Comparison of ENCODE assay signal across 13 mouse cellular contexts in the genomic region with DNA sequence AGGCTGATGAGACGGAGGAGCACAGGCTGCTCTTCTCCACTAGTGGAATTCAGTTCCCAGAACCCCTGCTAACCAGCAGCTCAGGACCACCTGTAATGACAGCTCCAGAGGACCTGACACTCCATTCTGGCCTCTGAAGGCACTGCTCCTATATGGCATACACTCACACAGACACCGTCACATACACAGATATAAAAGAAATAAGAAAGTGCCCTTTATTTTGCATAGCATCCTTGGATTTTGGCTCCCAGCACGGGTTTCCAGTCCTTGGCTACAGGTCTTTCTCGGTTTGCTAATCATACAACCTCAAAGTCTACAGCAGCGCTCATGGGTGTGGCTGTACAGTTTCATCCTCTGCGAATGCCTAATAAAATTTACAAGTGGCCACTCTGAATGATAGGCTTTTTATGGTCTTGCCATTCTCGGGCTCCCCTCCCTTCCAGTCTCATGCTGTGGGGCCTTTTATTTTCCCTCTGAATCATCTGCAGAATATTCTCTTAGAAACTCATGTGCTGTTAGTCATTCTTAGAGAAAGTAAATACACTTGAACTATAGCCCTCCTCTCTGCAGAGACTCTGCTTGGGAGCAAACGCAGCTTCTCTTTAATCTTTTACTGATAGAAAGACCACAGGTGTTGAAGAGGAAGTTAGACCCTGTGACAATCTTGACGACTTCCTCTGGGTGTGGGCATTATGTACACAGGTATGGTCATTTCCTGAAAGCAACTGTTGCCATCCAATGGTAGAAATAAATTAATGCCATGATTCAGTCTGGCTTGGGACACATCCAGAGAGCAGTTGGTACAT.
DNase-seq lines count a peak whose midpoint lies in the region; ATAC-seq and TF ChIP-seq lines count a peak whose summit lies in the region.
"Had no signal": no experiment of that assay in that cellular context is flagged by ENCODE, and none has a peak within 500 bp of the region (broad histone marks: within the 10 kb centered on the region; RNA-seq: fewer than 3 reads in every experiment).

No protein-coding gene starts in this region.

- intact Hi-C loops in left cerebral cortex, adult 2 months (cut with DNase I): no loop called here

- no peak; a peak in 1 of 6 replicates for TF ChIP-seq CTCF in MEL (IDR thresholded peaks at IDR 0.05 in 2 of 3, conservative IDR thresholded peaks at IDR 0.05 in 1 of 3; ENCODE audit: control insufficient read depth in 1 of 3, insufficient read depth in 1 of 3, low read depth in 2 of 3, low read length in 3 of 3, poor library complexity in 1 of 3, severe bottlenecking in 1 of 3)
- peak; percentile 26; the same call in 1 of the 2 replicates for TF ChIP-seq CTCF in stomach, postnatal 0 days (IDR thresholded peaks at IDR 0.05; ENCODE audit: low read depth)
- TF ChIP-seq CTCF in left cerebral cortex, adult 2 months (IDR thresholded peaks at IDR 0.05): no peak

- no peak overlapping the region for H3K4me3 ChIP-seq in MEL (ENCODE audit: control insufficient read depth in 1 of 2, insufficient read depth in 1 of 2, low read depth in 2 of 2, low read length in 2 of 2)
- no peak overlapping the region for H3K4me3 ChIP-seq in intestine, embryonic 15.5 days (replicated peaks)
- no peak overlapping the region for H3K4me3 ChIP-seq in stomach, postnatal 0 days (ENCODE audit: low read depth, low read length)
- H3K4me3 ChIP-seq in left cerebral cortex, adult 2 months: no peak overlapping the region
- H3K4me3 ChIP-seq: embryonic facial prominence, embryonic 13.5 days; limb, embryonic 15.5 days had no signal

- ATAC-seq in intestine, embryonic 15.5 days: peak; percentile 90
- ATAC-seq in stomach, postnatal 0 days (ENCODE audit: low FRiP score, low TSS enrichment): peak; percentile 89
- ATAC-seq in megakaryocyte progenitor cell, adult 5-6 weeks (replicated peaks; ENCODE audit: poor library complexity): no peak

- 42% methylated on average over 9 of the region's 9 CpGs for WGBS in intestine, embryonic 15.5 days
- 47% methylated on average over 9 of the region's 9 CpGs for WGBS in stomach, postnatal 0 days

- peak; percentile 16 to 58; a peak in 3 of 4 replicates for TF ChIP-seq EP300 in MEL (IDR thresholded peaks at IDR 0.05; ENCODE audit: low read depth in 1 of 2, low read length in 2 of 2)
- TF ChIP-seq EP300 in stomach, postnatal 0 days (optimal IDR thresholded peaks at IDR 0.05): no peak

- peak; percentile 66 to 76 for DNase-seq in spleen, postnatal 36 days (ENCODE audit: low spot score in 2 of 2)
- no peak for DNase-seq in spleen, postnatal 10 days (ENCODE audit: low spot score in 2 of 2)
- DNase-seq in MEL (ENCODE audit: low read depth, low spot score): peak; percentile 47
- DNase-seq in stomach, postnatal 0 days (ENCODE audit: low spot score): peak; percentile 51
- no peak for DNase-seq in left cerebral cortex, adult 2 months (ENCODE audit: extremely low spot score in 1 of 2, low spot score in 2 of 2)
- DNase-seq: adrenal gland, postnatal 10 days; cerebellum, adult 2 months; kidney, postnatal 4 days; right cerebral cortex, postnatal 25 days had no signal

- H3K9ac ChIP-seq in MEL (ENCODE audit: control insufficient read depth, low read depth, low read length, poor library complexity, severe bottlenecking): no peak overlapping the region
- no peak overlapping the region for H3K9ac ChIP-seq in intestine, embryonic 15.5 days
- no peak overlapping the region for H3K9ac ChIP-seq in stomach, postnatal 0 days (ENCODE audit: low read length)
- H3K9ac ChIP-seq: embryonic facial prominence, embryonic 13.5 days; limb, embryonic 15.5 days had no signal

- TF ChIP-seq RAD21 in MEL (IDR thresholded peaks at IDR 0.05; ENCODE audit: low read depth, low read length): no peak; the same call in 1 of the 2 replicates

- H3K9me3 ChIP-seq in MEL (replicated peaks; ENCODE audit: insufficient read depth, low read length): no peaks in the 10 kb centered on the region
- no peaks in the 10 kb centered on the region for H3K9me3 ChIP-seq in intestine, embryonic 15.5 days
- H3K9me3 ChIP-seq in stomach, postnatal 0 days (ENCODE audit: control insufficient read depth, low read length): no peaks in the 10 kb centered on the region
- H3K9me3 ChIP-seq: embryonic facial prominence, embryonic 13.5 days; limb, embryonic 15.5 days had no signal

- peaks cover 8 to 34% of the 10 kb centered on the region in 2 experiments for H3K4me1 ChIP-seq in MEL (ENCODE audit: control insufficient read depth in 1 of 2, insufficient read depth in 2 of 2, low read length in 2 of 2)
- H3K4me1 ChIP-seq in intestine, embryonic 15.5 days (replicated peaks): peaks cover 35% of the 10 kb centered on the region
- no peaks in the 10 kb centered on the region for H3K4me1 ChIP-seq in stomach, postnatal 0 days (replicated peaks; ENCODE audit: control insufficient read depth, insufficient read depth)

- TF ChIP-seq POLR2A in MEL (IDR thresholded peaks at IDR 0.05; ENCODE audit: control insufficient read depth in 1 of 2, insufficient read depth in 1 of 2, low read depth in 1 of 2, low read length in 2 of 2, poor library complexity in 1 of 2): no peak

- H3K4me2 ChIP-seq in intestine, embryonic 15.5 days (replicated peaks): peak overlapping the region; percentile 49
- no peak overlapping the region for H3K4me2 ChIP-seq in stomach, postnatal 0 days (replicated peaks; ENCODE audit: low read depth)
- H3K4me2 ChIP-seq: embryonic facial prominence, embryonic 13.5 days; limb, embryonic 15.5 days had no signal

- H3K36me3 ChIP-seq in MEL (ENCODE audit: control insufficient read depth in 1 of 2, insufficient read depth in 2 of 2, low read length in 2 of 2): peaks cover 4 to 30% of the 10 kb centered on the region in 2 experiments; a peak in 3 of 4 replicates
- no peaks in the 10 kb centered on the region for H3K36me3 ChIP-seq in intestine, embryonic 15.5 days
- H3K36me3 ChIP-seq in stomach, postnatal 0 days (ENCODE audit: control insufficient read depth, insufficient read depth, low read length): no peaks in the 10 kb centered on the region
- H3K36me3 ChIP-seq: embryonic facial prominence, embryonic 13.5 days; limb, embryonic 15.5 days had no signal

- no peaks in the 10 kb centered on the region for H3K79me2 ChIP-seq in MEL (ENCODE audit: control insufficient read depth, insufficient read depth, low read length, poor library complexity)

- no peaks in the 10 kb centered on the region for H3K27me3 ChIP-seq in MEL (ENCODE audit: control insufficient read depth in 1 of 2, insufficient read depth in 2 of 2, low read length in 2 of 2)
- no peaks in the 10 kb centered on the region for H3K27me3 ChIP-seq in intestine, embryonic 15.5 days (replicated peaks)
- no peaks in the 10 kb centered on the region for H3K27me3 ChIP-seq in stomach, postnatal 0 days (ENCODE audit: control insufficient read depth, insufficient read depth, low read length)
- H3K27me3 ChIP-seq: embryonic facial prominence, embryonic 13.5 days; limb, embryonic 15.5 days had no signal

- peak overlapping the region; percentile 50 for H3K27ac ChIP-seq in MEL (ENCODE audit: control insufficient read depth, low read depth, low read length)
- peak overlapping the region; percentile 91 for H3K27ac ChIP-seq in intestine, embryonic 15.5 days
- peak overlapping the region; percentile 70 for H3K27ac ChIP-seq in stomach, postnatal 0 days (replicated peaks)
- H3K27ac ChIP-seq in left cerebral cortex, adult 2 months: no peak overlapping the region
- H3K27ac ChIP-seq: embryonic facial prominence, embryonic 13.5 days; limb, embryonic 15.5 days had no signal

TF ChIP-seq in MEL, 35 proteins besides CTCF, POLR2A, EP300 and RAD21 (continues in another document):
- TF ChIP-seq TBP (IDR thresholded peaks at IDR 0.05; ENCODE audit: low read depth, low read length) (no peak), ZKSCAN1 (IDR thresholded peaks at IDR 0.05; ENCODE audit: low read depth, low read length) (no peak), USF1 (IDR thresholded peaks at IDR 0.05; ENCODE audit: low read depth, low read length) (no peak), MAX (IDR thresholded peaks at IDR 0.05; ENCODE audit: low read length) (0 out of 2 replicates have a peak, but pooled peaks have one; percentile 16), USF2 (IDR thresholded peaks at IDR 0.05; ENCODE audit: borderline replicate concordance in 1 of 2, insufficient read depth in 1 of 2, low read depth in 1 of 2, low read length in 2 of 2) (no peak), MEF2A (IDR thresholded peaks at IDR 0.05; ENCODE audit: extremely low read depth, insufficient replicate concordance, low read depth, low read length, poor library complexity, severe bottlenecking) (no peak), ELF1 (IDR thresholded peaks at IDR 0.05; ENCODE audit: low read depth, low read length) (no peak), MYB (IDR thresholded peaks at IDR 0.05; ENCODE audit: low read depth, low read length) (no peak), SIN3A (IDR thresholded peaks at IDR 0.05; ENCODE audit: low read length) (peak; percentile 57), ZMIZ1 (IDR thresholded peaks at IDR 0.05; ENCODE audit: low read depth, low read length) (0 out of 2 replicates have a peak, but pooled peaks have one; percentile 23), SMC3 (IDR thresholded peaks at IDR 0.05; ENCODE audit: low read depth, low read length) (peak; percentile 27; the same call in 1 of the 2 replicates), RCOR1 (IDR thresholded peaks at IDR 0.05; ENCODE audit: low read depth, low read length) (peak; percentile 37; the same call in 1 of the 2 replicates), GATA1 (IDR thresholded peaks at IDR 0.05; ENCODE audit: low read depth, low read length) (peak; percentile 26; the same call in 1 of the 2 replicates), TCF12 (IDR thresholded peaks at IDR 0.05; ENCODE audit: low read depth, low read length) (peak; percentile 44; the same call in 1 of the 2 replicates), MYC (IDR thresholded peaks at IDR 0.05; ENCODE audit: low read depth, low read length) (0 out of 2 replicates have a peak, but pooled peaks have one; percentile 28), TAL1 (IDR thresholded peaks at IDR 0.05; ENCODE audit: low read length) (no peak), E2F4 (IDR thresholded peaks at IDR 0.05; ENCODE audit: borderline replicate concordance, low read depth, low read length) (no peak), MXI1 (IDR thresholded peaks at IDR 0.05; ENCODE audit: low read depth, low read length) (no peak), UBTF (IDR thresholded peaks at IDR 0.05; ENCODE audit: borderline replicate concordance, insufficient read depth, low read depth, low read length) (no peak), ETS1 (IDR thresholded peaks at IDR 0.05; ENCODE audit: low read depth, low read length) (0 out of 2 replicates have a peak, but pooled peaks have one; percentile 51), ZC3H11A (IDR thresholded peaks at IDR 0.05; ENCODE audit: low read depth, low read length) (peak; percentile 24; the same call in 1 of the 2 replicates), JUND (IDR thresholded peaks at IDR 0.05; ENCODE audit: low read depth, low read length) (no peak), ZNF384 (IDR thresholded peaks at IDR 0.05; ENCODE audit: low read depth, low read length) (0 out of 2 replicates have a peak, but pooled peaks have one; percentile 24), CHD2 (IDR thresholded peaks at IDR 0.05; ENCODE audit: low read length) (no peak)

Comparison
In these comparisons a context has a peak if more than half of its experiments do, and no peak if none do; other contexts are left out.
1. DNase-seq: peak in spleen, postnatal 36 days (2 of 2), MEL (single experiment) and stomach, postnatal 0 days (single experiment); none in spleen, postnatal 10 days (0 of 2) and left cerebral cortex, adult 2 months (0 of 2).